Mouse (Mus musculus) embryonic facial prominence, embryonic 12.5 days (tissue): ENCODE results near the gene Ptpra. TPM values are rescaled to one million over a fixed set of nuclear protein-coding genes. Genes with fewer than 3 reads are reported as not detected.

ENCODE experiments used
- microRNA-seq: library from miRNA; unstranded; fragments of <30 nt; microRNA quantifications from one replicate; pipeline ENCODE4, GENCODE M21; 2017
- polyA plus RNA-seq: library from polyadenylated mRNA; unstranded; fragments of >200 nt; fragmentation: Nextera tagmentation; extraction: Ambion mirVana; gene quantifications from 2 replicates; pipeline ENCODE4 v1.2.1, GENCODE M21; 2016

The Ptpra gene
- polyA plus RNA-seq, 1 experiment from 2014 or later: 131 TPM

Small RNA genes lying within 50 kb of the gene (microRNA-seq; reads per million reads assigned to microRNA genes)
- not detected for gene Gm23876

Other genes with a start within 250 kb of the Ptpra start
- gene Nop56, start 175.8 kb upstream of the Ptpra start, polyA plus RNA-seq: 367 and 368 TPM in 2 replicates
- 137 and 145 TPM in 2 replicates for gene Idh3b, start 165.7 kb upstream of the Ptpra start, polyA plus RNA-seq
- gene Ebf4, start 155.1 kb upstream of the Ptpra start, polyA plus RNA-seq: 4.4 and 4.6 TPM in 2 replicates
- 98.0 and 106 TPM in 2 replicates for gene Cpxm1, start 52.7 kb upstream of the Ptpra start, polyA plus RNA-seq
- 0.15 TPM in 1 of 2 replicates, not detected in the other for gene Gm28372, start 45.0 kb upstream of the Ptpra start, polyA plus RNA-seq
- 0.60 TPM in 1 of 2 replicates, not detected in the other for gene 1700020A23Rik, start 45.0 kb upstream of the Ptpra start, polyA plus RNA-seq
- 0.20 TPM in 1 of 2 replicates, not detected in the other for gene Tmem239, start 43.8 kb upstream of the Ptpra start, polyA plus RNA-seq
- gene Vps16, start 25.9 kb upstream of the Ptpra start, polyA plus RNA-seq: 119 and 122 TPM in 2 replicates
- 14.7 TPM in 2 replicates for gene Pced1a, start 25.6 kb upstream of the Ptpra start, polyA plus RNA-seq
- gene Mrps26, start 113.5 kb downstream of the Ptpra start, polyA plus RNA-seq: 76.9 and 77.0 TPM in 2 replicates
- not detected in 2 replicates for gene Oxt, start 125.9 kb downstream of the Ptpra start, polyA plus RNA-seq
- not detected in 2 replicates for gene Avp, start 132.3 kb downstream of the Ptpra start, polyA plus RNA-seq
- 17.5 and 18.6 TPM in 2 replicates for gene Fastkd5, start 179.7 kb downstream of the Ptpra start, polyA plus RNA-seq
- gene Ubox5, start 179.8 kb downstream of the Ptpra start, polyA plus RNA-seq: 15.5 and 16.3 TPM in 2 replicates
- gene Lzts3, start 192.5 kb downstream of the Ptpra start, polyA plus RNA-seq: 6.2 and 6.5 TPM in 2 replicates
- gene Ddrgk1, start 214.4 kb downstream of the Ptpra start, polyA plus RNA-seq: 55.6 and 58.3 TPM in 2 replicates
- gene Itpa, start 217.3 kb downstream of the Ptpra start, polyA plus RNA-seq: 135 and 137 TPM in 2 replicates
- 1.4 and 2.0 TPM in 2 replicates for gene Slc4a11, start 247.2 kb downstream of the Ptpra start, polyA plus RNA-seq